ENCODE assay signal across 9 mouse cellular contexts in genomic region chr9:107335909-107336308, GRCm38 (mm10). TPM values are rescaled to one million over a fixed set of nuclear protein-coding genes. Genes with fewer than 3 reads are reported as not detected.
DNase-seq lines count a peak whose midpoint lies in the region; ATAC-seq lines count a peak whose summit lies in the region.
"Had no signal": no experiment of that assay in that cellular context is flagged by ENCODE, and none has a peak within 500 bp of the region (broad histone marks: within the 10 kb centered on the region; RNA-seq: fewer than 3 reads in every experiment).

No protein-coding gene starts in this region.

- peaks cover 30% of the 10 kb centered on the region for H3K4me1 ChIP-seq in liver, embryonic 12.5 days

- no peak overlapping the region for H3K27ac ChIP-seq in liver, embryonic 12.5 days
- H3K27ac ChIP-seq: heart, embryonic 15.5 days had no signal

- no peaks in the 10 kb centered on the region for H3K9me3 ChIP-seq in liver, embryonic 12.5 days (replicated peaks)
- H3K9me3 ChIP-seq: heart, embryonic 15.5 days had no signal

- H3K9ac ChIP-seq in liver, embryonic 12.5 days, result no peak overlapping the region
- H3K9ac ChIP-seq: heart, embryonic 15.5 days had no signal

- H3K4me2 ChIP-seq in liver, embryonic 12.5 days, result no peak overlapping the region
- H3K4me2 ChIP-seq: heart, embryonic 15.5 days had no signal

- DNase-seq in liver, result peak; percentile 80
- DNase-seq in cerebellum, postnatal 36 days, result peak; percentile 82
- peak; percentile 71 for DNase-seq in heart, adult 8-10 months (ENCODE audit: low spot score)
- peak; percentile 71 to 76 for DNase-seq in left cerebral cortex, adult 18-20 months (ENCODE audit: low spot score in 2 of 2)
- DNase-seq in natural killer cell, adult 2 months (ENCODE audit: low spot score in 2 of 2), result peak; percentile 76 to 82
- peak; percentile 77 for DNase-seq in thymus, postnatal 0 days (ENCODE audit: low spot score)

- WGBS in liver, embryonic 12.5 days (ENCODE audit: insufficient replicate concordance), result 5% methylated on average over 5 of the region's 5 CpGs

- H3K36me3 ChIP-seq in liver, embryonic 12.5 days, result peaks cover 3% of the 10 kb centered on the region; the same call in 1 of the 2 replicates

- peaks cover 7% of the 10 kb centered on the region for H3K27me3 ChIP-seq in liver, embryonic 12.5 days (replicated peaks)
- H3K27me3 ChIP-seq: heart, embryonic 15.5 days had no signal

- H3K4me3 ChIP-seq in liver, embryonic 12.5 days, result no peak overlapping the region
- H3K4me3 ChIP-seq: heart, embryonic 15.5 days had no signal

- ATAC-seq in liver, embryonic 12.5 days, result no peak
- ATAC-seq in activated CD4-positive, CD25-positive, alpha-beta regulatory T cell, adult 4 months, result peak; percentile 15

RNA-seq across cellular contexts. Expression of gene Hemk1, which starts 2.2 kb away (rescaled TPM):
- polyA plus RNA-seq in liver, embryonic 12.5 days (2016; fragmentation: Nextera tagmentation; extraction: Ambion mirVana), result 4.9 and 5.0 TPM in 2 replicates
- 10 to 100 TPM; 25.4 to 27.3 TPM for polyA plus RNA-seq in activated CD4-positive, CD25-positive, alpha-beta regulatory T cell, adult 4 months (2017; shearing (Covaris generic))
- total RNA-seq in heart, adult 8-10 months (2022), result 10 to 100 TPM; 17.3 to 24.0 (median 19.9) TPM
- total RNA-seq in left cerebral cortex, adult 18-20 months (2021), result 10 to 100 TPM; 14.7 to 16.8 TPM
- polyA plus RNA-seq in thymus, postnatal 0 days (2015; fragmentation: Nextera tagmentation; extraction: Ambion mirVana), result 5.7 and 6.2 TPM in 2 replicates

RNA-seq across cellular contexts. Expression of gene 6430571L13Rik, which starts 4.5 kb away (rescaled TPM):
- 0.06 and 0.10 TPM in 2 replicates for polyA plus RNA-seq in liver, embryonic 12.5 days (2016; fragmentation: Nextera tagmentation; extraction: Ambion mirVana)
- polyA plus RNA-seq in activated CD4-positive, CD25-positive, alpha-beta regulatory T cell, adult 4 months (2017; shearing (Covaris generic)), result 1 to 10 TPM; 2.7 to 4.6 TPM
- total RNA-seq in heart, adult 8-10 months (2022), result 10 to 100 TPM in 1 of 4 experiments, 1 to 10 TPM in 3; 5.6 to 10.3 (median 6.4) TPM
- total RNA-seq in left cerebral cortex, adult 18-20 months (2021), result 1 to 10 TPM; 4.1 to 4.2 TPM
- polyA plus RNA-seq in thymus, postnatal 0 days (2015; fragmentation: Nextera tagmentation; extraction: Ambion mirVana), result 0.42 and 0.51 TPM in 2 replicates

RNA-seq across cellular contexts. Expression of gene Cish, which starts 40.1 kb away (rescaled TPM):
- polyA plus RNA-seq in liver, embryonic 12.5 days (2016; fragmentation: Nextera tagmentation; extraction: Ambion mirVana), result 16.2 and 18.1 TPM in 2 replicates
- 100 to 1,000 TPM; 116 to 135 TPM for polyA plus RNA-seq in activated CD4-positive, CD25-positive, alpha-beta regulatory T cell, adult 4 months (2017; shearing (Covaris generic))
- total RNA-seq in heart, adult 8-10 months (2022), result 100 to 1,000 TPM in 3 of 4 experiments, 10 to 100 TPM in 1; 87.1 to 234 (median 146) TPM
- 1 to 10 TPM; 6.9 to 9.1 TPM for total RNA-seq in left cerebral cortex, adult 18-20 months (2021)
- polyA plus RNA-seq in thymus, postnatal 0 days (2015; fragmentation: Nextera tagmentation; extraction: Ambion mirVana), result 12.9 and 20.3 TPM in 2 replicates

RNA-seq across cellular contexts. Expression of gene Mapkapk3, which starts 46.2 kb away (rescaled TPM):
- polyA plus RNA-seq in liver, embryonic 12.5 days (2016; fragmentation: Nextera tagmentation; extraction: Ambion mirVana), result 12.5 and 13.2 TPM in 2 replicates
- 10 to 100 TPM; 57.5 to 62.0 TPM for polyA plus RNA-seq in activated CD4-positive, CD25-positive, alpha-beta regulatory T cell, adult 4 months (2017; shearing (Covaris generic))
- total RNA-seq in heart, adult 8-10 months (2022), result 10 to 100 TPM; 27.2 to 38.4 (median 32.0) TPM
- total RNA-seq in left cerebral cortex, adult 18-20 months (2021), result 1 to 10 TPM; 3.3 to 4.3 TPM
- polyA plus RNA-seq in thymus, postnatal 0 days (2015; fragmentation: Nextera tagmentation; extraction: Ambion mirVana), result 21.9 and 22.5 TPM in 2 replicates
